Mouse (Mus musculus) heart, postnatal 36 days (tissue): ENCODE data around the gene Mcidas. TPM values are rescaled to one million over a fixed set of nuclear protein-coding genes. Genes with fewer than 3 reads are reported as not detected.

Experiments used
- microRNA-seq, 2 experiments: library from miRNA; unstranded; fragments of <30 nt; microRNA quantifications; one replicate each; pipeline ENCODE4 v1.2.0; 2021; ENCODE audit warnings: borderline number of aligned reads in 2 of 2
- total RNA-seq, 2 experiments: library from RNA; stranded (reverse); gene quantifications; 2 replicates each; pipeline ENCODE4 v1.2.3; 2021

The Mcidas gene
- total RNA-seq, 2 experiments from 2014 or later: not detected

Small RNA genes lying within 50 kb of the gene (microRNA-seq; reads per million reads assigned to microRNA genes)
- gene Mir449a (64.6 to 74.4 reads per million in 2 experiments), gene Mir449b (0 reads per million in 2 experiments), gene Mir449c (0 reads per million in 2 experiments)

Other genes with a start within 250 kb of the Mcidas start
- gene Plpp1, start 193.1 kb upstream of the Mcidas start, total RNA-seq: 10 to 100 TPM; 54.6 to 63.8 TPM
- 10 to 100 TPM; 26.2 to 27.9 TPM for gene Mtrex, start 66.4 kb upstream of the Mcidas start, total RNA-seq
- gene Dhx29, start 66.4 kb upstream of the Mcidas start, total RNA-seq: 10 to 100 TPM; 13.1 to 13.2 TPM
- under 1 TPM; 0.19 to 0.67 TPM for gene Ccno, start 6.0 kb upstream of the Mcidas start, total RNA-seq
- gene Cdc20b, start 41.3 kb downstream of the Mcidas start, total RNA-seq: not detected
- gene Gpx8, start 52.6 kb downstream of the Mcidas start, total RNA-seq: 10 to 100 TPM; 34.5 to 37.7 TPM
- gene Gzma, start 107.1 kb downstream of the Mcidas start, total RNA-seq: under 1 TPM in 1 of 2 experiments, not detected in 1; 0.51 TPM
- gene Esm1, start 215.8 kb downstream of the Mcidas start, total RNA-seq: under 1 TPM; 0.28 to 0.51 TPM
- not detected for gene Gzmk, start 232.1 kb downstream of the Mcidas start, total RNA-seq